Mouse (Mus musculus) gastrocnemius, postnatal 14 days (tissue): ENCODE data around the gene Itgav. TPM values are rescaled to one million over a fixed set of nuclear protein-coding genes. Genes with fewer than 3 reads are reported as not detected.

Experiments
- DNase-seq: peaks from one replicate; pipeline ENCODE4 v3.0.0; 2021; ENCODE audit warnings: mixed read lengths
- intact Hi-C: fragments of 180-260 bp; cut with DNase I; formaldehyde crosslinking; loops from one replicate; pipeline ENCODE4 v1.15.1; 2025; ENCODE audit warnings: low total_unique reads
- total RNA-seq, 2 experiments: library from RNA; stranded (reverse); gene quantifications; 2 replicates each; pipeline ENCODE4 v1.2.3; 2021

Itgav gene
- total RNA-seq, 2 experiments from 2014 or later, result 46.3 to 58.0 TPM

- intact Hi-C loops, result no loop called here
- DNase-seq, result no peak
Measured at GRCm38 (mm10) chr2:83791330-83792073, 67.3 kb downstream of the Itgav start.

- intact Hi-C loops, result no loop called here
- DNase-seq, result no peak
Measured at GRCm38 (mm10) chr2:83792102-83792501, 67.9 kb downstream of the Itgav start.

GRCm38 (mm10) chr2:83795766-83796165 is 71.6 kb downstream of the Itgav start:
- no peak for DNase-seq

GRCm38 (mm10) chr2:83797902-83798497 is 73.8 kb downstream of the Itgav start:
- intact Hi-C loops, result no loop called here
- no peak for DNase-seq

More at GRCm38 (mm10) chr2:83795766-83796165, 71.6 kb downstream of the Itgav start:
- intact Hi-C loops, result no loop called here

GRCm38 (mm10) chr2:83812483-83813272 is 88.5 kb downstream of the Itgav start, which contains the start of gene Fam171b:
Fam171b (plus strand) TSS chr2:83812636.
- peak; percentile 80 for DNase-seq
- intact Hi-C loops, result no loop called here

- intact Hi-C loops, result no loop called here
- DNase-seq, result no peak
Measured at GRCm38 (mm10) chr2:83813273-83813892, 89.2 kb downstream of the Itgav start.

GRCm38 (mm10) chr2:83814009-83814408 is 89.8 kb downstream of the Itgav start:
- peak; percentile 39 for DNase-seq
- intact Hi-C loops, result no loop called here

- intact Hi-C loops, result no loop called here
- DNase-seq, result no peak
Measured at GRCm38 (mm10) chr2:83816147-83816546, 92.0 kb downstream of the Itgav start.

- intact Hi-C loops, result no loop called here
- no peak for DNase-seq
Measured at GRCm38 (mm10) chr2:83825161-83825560, 101.0 kb downstream of the Itgav start.

GRCm38 (mm10) chr2:83828895-83829539 is 104.8 kb downstream of the Itgav start:
- no peak for DNase-seq
- intact Hi-C loops, result no loop called here

GRCm38 (mm10) chr2:83832903-83833302 is 108.7 kb downstream of the Itgav start:
- DNase-seq, result peak; percentile 10
- intact Hi-C loops, result no loop called here

- DNase-seq, result no peak
- intact Hi-C loops, result no loop called here
Measured at GRCm38 (mm10) chr2:83835313-83836070, 111.3 kb downstream of the Itgav start.

- intact Hi-C loops, result no loop called here
- DNase-seq, result no peak
Measured at GRCm38 (mm10) chr2:83848495-83848894, 124.3 kb downstream of the Itgav start.

GRCm38 (mm10) chr2:83853423-83853822 is 129.2 kb downstream of the Itgav start:
- intact Hi-C loops, result no loop called here
- DNase-seq, result no peak

- no peak for DNase-seq
- intact Hi-C loops, result no loop called here
Measured at GRCm38 (mm10) chr2:83856236-83856635, 132.0 kb downstream of the Itgav start.
